Mouse (Mus musculus): ENCODE results near the gene Cav2. TPM values are rescaled to one million over a fixed set of nuclear protein-coding genes. Genes with fewer than 3 reads are reported as not detected.

Cav2 gene
- polyA plus RNA-seq, 1 experiment from 2014 or later, result 9.3 TPM

Other genes with a start within 250 kb of the Cav2 start
- 102 and 111 TPM in 2 replicates for gene Tes, start 216.0 kb upstream of the Cav2 start, polyA plus RNA-seq (2016; fragmentation: Nextera tagmentation; extraction: Ambion mirVana)
- 28.6 and 28.8 TPM in 2 replicates for gene Cav1, start 25.1 kb downstream of the Cav2 start, polyA plus RNA-seq (2016; fragmentation: Nextera tagmentation; extraction: Ambion mirVana)
- 4.0 and 4.9 TPM in 2 replicates for gene Met, start 182.6 kb downstream of the Cav2 start, polyA plus RNA-seq (2016; fragmentation: Nextera tagmentation; extraction: Ambion mirVana)

All from embryonic facial prominence, embryonic 12.5 days (tissue).